Mouse (Mus musculus): Measurements from ENCODE around the gene Ap3b1.

Ap3b1 gene

GRCm38 (mm10) chr13:94595701-94596361, 237.1 kb downstream of the Ap3b1 start:
- no peak for DNase-seq

- no peak for DNase-seq
Observed at GRCm38 (mm10) chr13:94596386-94597033, 237.8 kb downstream of the Ap3b1 start.

GRCm38 (mm10) chr13:94599718-94600117, 241.0 kb downstream of the Ap3b1 start:
- no peak for DNase-seq

- DNase-seq = no peak
Observed at GRCm38 (mm10) chr13:94607035-94607860, 248.5 kb downstream of the Ap3b1 start.

- DNase-seq = no peak
Observed at GRCm38 (mm10) chr13:94607861-94608223, 249.1 kb downstream of the Ap3b1 start.

DNA sequence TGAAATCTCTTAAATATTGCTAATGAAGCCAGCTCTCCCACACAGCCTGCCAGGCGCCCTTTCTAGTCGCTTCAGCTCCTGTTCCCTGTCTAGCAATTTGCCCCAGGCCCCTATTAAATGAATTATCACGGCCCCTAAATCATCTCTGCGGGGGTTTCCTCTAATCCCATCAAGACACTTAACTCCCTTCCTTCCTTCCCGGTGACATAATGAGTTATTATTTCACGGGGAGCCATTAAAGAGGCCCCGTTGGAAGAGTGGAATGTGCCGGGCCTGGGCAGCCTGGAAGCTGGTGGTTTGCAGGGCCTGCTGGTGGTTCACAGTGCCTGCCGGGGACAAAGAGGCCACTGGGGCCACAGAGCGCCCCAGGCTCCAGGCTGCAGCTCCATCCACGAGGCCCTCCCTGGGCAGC, 249.7 kb downstream of the Ap3b1 start:
- no peak for DNase-seq

DNA sequence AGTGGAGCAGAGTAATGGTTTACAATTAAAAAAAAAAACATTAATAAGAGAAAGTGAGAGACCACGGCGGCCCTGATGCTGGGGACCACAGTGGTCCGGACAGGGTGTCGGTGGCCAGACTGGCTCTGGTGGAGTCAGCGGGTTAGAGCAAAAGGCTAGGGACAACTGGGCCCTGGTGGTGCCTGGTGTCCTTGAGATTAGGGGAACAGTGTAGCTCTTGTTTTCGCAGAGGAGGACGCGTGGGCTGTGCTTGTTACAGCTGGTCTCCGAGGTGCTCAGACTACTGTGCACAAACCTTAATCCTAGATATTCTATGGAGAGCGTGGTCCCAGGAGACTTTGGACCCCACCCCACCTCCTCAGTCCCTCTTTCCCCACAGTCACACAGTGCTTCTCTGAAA, 250.2 kb downstream of the Ap3b1 start:
- no peak for DNase-seq

Measured in lung, postnatal 36 days (tissue).